Mouse (Mus musculus) adipocyte (in vitro differentiated cells): ENCODE data around the gene Pptc7.

ENCODE experiments used
- DNase-seq: peaks from one replicate; pipeline ENCODE4 v3.0.0-alpha.2; 2016; ENCODE audit warnings: low spot score

Gene Pptc7

DNA sequence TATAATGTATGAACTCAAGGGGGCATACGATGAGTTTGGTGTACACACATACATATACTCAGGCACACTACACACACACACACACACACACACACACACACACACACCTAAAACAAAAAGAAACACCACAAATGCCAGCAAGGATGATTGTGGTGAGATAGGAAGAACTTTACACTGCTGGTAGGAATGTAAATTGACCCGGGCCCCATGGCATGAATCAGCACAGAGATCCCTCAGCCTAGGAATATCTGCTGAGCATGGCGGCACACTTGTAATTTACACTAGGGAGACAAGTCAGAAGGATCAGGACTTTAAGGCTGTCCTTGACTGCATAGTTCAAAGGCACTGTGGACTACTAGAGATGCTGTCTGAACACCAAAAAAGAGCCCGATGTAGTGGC lies 46.1 kb downstream of the Pptc7 start:
- no peak for DNase-seq

DNA sequence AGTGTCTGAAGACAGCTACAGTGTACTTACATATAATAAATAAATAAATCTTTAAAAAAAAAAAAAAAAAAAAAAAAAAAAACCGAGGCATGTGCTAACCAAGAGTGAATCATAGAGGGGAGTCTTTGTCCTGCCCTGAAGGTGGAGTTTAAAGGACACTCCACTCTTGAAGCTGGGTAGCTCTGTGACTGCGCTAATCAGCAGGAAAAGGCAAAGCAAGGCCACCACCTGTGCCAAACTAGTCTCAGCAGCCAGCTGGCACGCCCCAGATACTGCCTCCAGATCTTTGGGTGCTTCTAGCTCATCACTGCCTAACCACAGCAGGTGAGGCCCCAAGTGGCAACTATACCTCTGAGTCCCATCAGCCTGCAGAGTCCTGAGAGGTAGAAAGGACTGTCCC lies 50.5 kb downstream of the Pptc7 start:
- DNase-seq = no peak

DNA sequence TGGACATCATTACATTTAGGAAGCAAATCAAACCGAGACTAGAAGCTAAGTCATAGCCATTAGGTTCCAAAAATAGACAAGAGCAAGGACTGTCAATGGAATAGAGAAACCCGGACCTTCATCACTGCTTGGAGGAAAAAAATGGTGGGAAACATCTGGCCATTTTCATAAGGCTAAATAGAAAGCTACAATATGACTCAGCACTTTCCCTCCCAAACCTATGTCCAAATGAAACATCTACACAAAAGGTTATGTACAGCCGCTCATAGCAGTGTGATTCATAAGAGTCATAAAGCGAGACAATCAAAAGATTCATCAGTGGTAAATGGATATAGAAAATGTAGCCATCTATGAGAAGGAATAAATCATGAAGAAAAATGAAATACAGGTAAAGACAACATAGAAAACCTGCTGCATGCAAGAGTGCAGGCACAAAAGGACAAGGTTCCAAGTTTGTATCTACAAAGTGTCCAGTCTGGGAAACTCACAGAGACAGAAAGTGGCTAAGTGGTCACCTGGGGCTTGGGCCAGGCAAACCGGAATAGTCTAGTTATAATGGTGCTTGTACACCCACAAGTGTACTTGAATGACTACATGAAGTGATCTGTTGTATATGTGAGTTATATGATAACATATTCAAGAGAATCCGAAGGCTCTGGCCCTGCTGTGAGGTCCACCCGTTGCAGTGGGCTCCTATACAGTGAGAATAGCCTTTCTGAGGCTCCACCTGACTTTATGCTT lies 52.6 kb downstream of the Pptc7 start:
- no peak for DNase-seq

DNA sequence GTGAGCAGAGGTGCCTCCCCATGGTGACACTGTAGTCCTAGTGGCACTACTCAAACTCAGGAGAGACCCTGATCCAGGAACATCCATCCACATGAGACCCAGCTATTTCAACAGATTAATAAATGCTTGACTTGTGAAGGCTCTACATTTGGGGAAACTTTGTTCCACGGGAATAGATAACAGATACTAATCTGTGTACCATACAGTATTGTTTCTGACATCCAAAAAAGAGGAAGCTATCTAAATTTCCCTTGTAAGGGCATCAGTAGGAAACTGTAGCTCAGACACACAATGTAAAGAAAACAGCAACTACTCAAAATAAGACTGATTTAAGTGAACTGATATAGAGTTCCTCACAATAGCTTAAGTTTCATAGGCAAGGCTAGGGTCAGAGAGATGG lies 58.7 kb downstream of the Pptc7 start:
- DNase-seq = no peak

DNA sequence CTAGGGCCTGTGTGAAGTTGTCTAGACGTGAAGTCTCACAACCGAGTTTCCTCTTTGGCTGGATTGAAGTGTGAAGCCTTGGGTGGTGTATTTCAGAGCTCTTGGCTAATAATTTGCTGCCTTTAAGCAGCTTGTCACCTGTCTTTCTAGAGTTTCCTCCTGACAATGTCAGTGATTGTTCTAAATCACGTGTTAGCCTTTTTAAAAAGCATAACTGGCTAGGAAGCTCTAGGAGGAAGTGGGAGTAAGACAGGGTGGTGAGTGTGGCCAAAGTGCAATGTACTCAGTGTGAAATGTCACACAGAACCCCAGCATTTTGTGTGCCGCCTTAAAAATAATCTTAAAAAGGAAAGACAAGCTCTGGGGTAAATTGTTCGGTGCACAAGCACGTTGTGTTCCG lies 59.6 kb downstream of the Pptc7 start:
- no peak for DNase-seq

DNA sequence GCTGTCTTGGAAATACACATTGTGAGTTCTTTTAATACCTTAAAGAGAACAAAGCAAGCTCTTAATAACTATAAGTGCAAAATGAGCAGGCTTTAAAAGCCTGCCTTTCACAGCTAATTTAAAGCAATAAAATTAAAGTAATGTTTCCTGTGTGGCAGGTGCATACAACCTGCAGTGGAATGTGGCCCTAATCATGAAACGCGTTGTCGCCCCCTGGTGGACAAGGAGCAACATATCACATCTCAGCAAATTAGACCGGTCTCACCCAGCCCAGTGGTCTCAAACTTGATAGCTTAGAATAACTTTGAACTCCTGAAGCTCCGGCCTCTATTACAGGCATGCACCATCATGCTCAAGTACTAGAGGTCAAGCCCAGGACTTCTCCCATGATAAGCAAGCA lies 60.1 kb downstream of the Pptc7 start:
- DNase-seq = peak; percentile 82

DNA sequence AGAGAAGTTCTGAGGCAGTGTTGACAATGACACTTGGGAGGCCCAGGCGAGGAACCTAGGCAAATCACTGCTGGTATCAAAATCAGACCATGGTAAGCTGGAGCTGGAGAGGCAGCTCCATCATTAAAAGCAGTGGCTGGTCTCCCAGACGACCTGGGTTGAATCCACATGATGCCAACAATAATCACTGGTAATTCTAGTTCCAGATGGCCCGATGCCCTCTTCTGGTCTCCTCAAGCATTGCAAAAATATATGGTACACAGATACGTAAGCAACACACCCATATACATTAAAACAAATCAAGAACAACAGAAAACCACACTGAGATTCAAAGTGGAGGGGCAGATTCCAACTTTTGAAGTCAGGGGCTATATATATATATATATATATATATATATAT lies 61.6 kb downstream of the Pptc7 start:
- DNase-seq = no peak

DNA sequence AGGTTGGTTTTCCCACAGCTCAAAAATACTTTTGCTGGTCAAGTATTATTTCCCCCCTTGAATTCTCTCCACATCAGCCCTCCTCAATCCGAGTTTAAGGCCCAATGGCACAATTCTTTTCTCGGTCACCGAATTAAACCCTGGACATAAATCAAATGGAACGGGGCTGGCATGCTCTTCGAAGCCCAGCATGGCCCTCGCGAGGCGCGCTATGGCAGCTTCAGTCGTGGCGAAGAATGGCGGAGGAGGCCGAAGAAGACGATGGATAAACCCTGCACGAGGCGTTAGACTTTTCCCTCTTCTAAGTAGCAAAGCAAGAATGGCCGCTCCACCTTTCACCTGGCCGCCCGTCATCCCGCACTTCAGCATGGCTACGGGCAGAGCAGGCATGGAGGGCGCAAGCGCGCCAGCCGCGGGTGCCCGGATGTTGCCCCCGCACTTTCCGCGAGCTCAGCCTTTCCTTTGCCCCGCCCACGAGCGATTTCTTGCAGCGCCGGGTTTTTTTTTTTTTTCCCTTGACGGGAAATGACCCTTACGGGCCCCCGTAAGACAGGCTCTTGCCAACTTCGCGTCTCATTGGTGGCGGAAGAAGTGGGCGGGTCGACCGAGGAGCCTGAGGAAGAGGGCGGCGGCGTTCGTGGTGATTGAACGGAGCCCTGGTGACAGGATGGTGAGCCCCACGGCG lies 69.8 kb downstream of the Pptc7 start, which contains the start of the genes Rad9b and Vps29:
Gene Rad9b (minus strand): TSS at position 427 of the 685 bp plus-strand sequence.
Gene Vps29 (plus strand): TSS at position 563 of the 685 bp plus-strand sequence.
- DNase-seq = peak; percentile 99

DNA sequence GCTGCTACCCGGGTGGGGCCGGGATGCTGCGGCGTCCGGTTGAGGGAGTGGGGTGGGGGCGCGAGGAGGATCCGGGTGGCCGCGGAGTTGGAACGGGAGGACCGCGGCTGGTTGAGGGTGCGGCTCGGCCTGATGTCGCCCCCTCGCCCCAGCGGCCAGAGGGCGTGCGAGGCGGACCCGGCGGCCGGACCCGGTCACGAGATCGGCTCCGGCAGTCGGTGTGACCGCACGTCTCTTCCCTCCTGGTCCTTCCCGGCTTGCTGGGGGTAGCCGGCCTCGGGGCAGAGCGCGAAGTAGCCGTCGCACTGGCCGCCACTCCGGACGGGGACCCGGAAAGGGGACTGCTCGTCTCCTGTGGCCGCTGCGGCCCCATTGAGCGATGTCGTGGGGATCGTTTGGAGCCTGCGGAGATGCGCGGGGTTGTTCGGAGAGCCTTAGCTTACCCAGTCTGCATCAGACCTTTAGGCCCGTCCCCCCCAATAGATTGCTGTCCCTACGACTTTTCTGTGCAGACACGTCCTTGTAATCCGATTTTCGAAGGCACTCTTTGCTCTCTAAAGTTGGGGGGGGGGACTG lies 70.4 kb downstream of the Pptc7 start:
- DNase-seq = no peak

DNA sequence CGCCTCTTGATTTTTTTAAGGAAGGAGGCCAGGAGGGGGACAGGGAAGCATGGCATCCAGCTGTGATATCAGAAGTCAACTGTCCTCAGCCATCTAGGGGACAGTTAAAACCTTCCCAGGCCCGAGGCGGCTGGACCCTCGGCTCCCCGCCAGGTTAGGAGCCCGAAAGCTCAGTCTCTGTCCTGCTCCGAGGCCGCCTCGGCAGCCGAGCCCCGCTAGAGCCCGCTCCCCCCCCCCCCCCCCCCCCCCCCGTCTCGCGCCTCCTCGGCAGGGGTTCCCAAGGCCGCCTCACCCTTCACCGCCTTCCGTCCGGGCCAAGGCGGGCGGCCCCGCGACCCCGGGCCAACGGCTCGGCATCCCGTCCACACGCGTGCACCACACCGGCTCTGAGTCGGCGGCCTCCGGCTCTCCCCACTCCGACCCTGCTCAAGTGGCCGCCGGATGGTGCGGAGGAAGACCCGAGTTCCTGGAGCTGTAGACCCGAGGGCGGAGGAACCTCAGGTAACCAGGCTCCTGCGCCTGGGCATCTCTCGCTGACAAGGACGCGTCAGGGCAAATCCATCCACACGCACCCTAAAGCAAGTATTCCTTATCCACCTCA lies 87.5 kb downstream of the Pptc7 start, which contains the start of gene Gpn3:
Gene Gpn3 (plus strand): TSS at position 286 of the 601 bp plus-strand sequence.
- DNase-seq = peak; percentile 69

DNA sequence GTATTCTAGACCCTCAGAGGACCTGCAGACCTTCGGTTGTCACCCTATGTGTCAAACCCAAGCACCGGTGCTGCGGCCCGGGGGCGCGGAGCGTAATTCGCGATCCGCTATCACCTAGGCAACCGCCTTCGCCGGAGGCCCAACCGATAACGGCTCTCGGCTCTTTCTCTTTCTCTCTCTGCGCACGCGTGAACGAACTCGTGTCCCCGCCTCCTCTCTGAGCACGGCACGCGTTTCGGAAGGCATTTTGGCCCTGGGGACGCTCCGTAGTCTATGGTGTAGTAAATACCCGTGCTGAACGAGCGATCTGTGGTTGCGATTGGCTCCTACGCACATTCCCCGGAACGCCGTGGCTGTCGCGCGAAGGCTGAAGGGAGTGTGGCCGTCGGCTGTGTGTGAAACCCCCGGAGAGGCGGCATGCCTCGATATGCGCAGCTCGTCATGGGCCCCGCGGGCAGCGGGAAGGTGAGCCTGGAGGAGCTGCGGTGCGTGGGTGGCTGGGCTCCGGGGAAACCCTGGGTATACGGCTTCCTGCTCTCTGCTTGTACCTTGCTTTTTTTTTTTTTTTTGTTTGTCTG lies 88.1 kb downstream of the Pptc7 start, which contains the start of gene Fam216a:
Gene Fam216a (minus strand): TSS at position 173 of the 578 bp plus-strand sequence.
- DNase-seq = peak; percentile 100

DNA sequence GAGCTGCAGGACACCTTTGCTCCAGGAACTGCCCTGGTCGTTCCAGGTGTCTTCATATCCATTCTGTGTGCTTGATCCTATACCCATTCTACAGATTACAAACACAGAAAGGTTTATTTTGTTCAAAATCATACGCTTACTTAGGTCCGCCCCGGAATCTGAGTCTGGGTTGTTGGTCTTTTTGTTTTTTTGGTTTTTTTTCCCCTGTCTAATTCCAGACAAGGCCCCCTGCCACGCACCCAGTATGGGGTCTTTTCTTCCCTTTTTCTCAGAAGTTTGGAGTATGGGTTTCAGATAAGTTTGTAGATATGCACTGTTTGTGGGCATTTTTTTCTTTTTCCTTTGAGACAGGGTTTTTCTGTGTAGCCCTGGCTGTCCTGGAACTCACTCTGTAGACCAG lies 88.7 kb downstream of the Pptc7 start:
- no peak for DNase-seq
